Mouse (Mus musculus): Measurements from ENCODE around the gene Krtap26-1. TPM values are rescaled to one million over a fixed set of nuclear protein-coding genes. Genes with fewer than 3 reads are reported as not detected.

Krtap26-1 gene
- polyA plus RNA-seq, 1 experiment, result not detected

GRCm38 (mm10) chr16:88651952-88652351 lies 4.4 kb upstream of the Krtap26-1 start:
- Histone ChIP-seq H3K4me1 (ENCODE audit: control insufficient read depth, insufficient read depth, low read length) (no peaks in the 10 kb centered on the region), H3K4me3 (ENCODE audit: low read depth, low read length) (no peak overlapping the region), H3K27ac (ENCODE audit: insufficient read depth, low read length) (no peak overlapping the region), H3K36me3 (ENCODE audit: control insufficient read depth, insufficient read depth, low read length, poor library complexity, severe bottlenecking) (no peaks in the 10 kb centered on the region), H3K27me3 (ENCODE audit: control insufficient read depth, insufficient read depth, low read length, poor library complexity, severe bottlenecking) (no peaks in the 10 kb centered on the region), H3K9ac (ENCODE audit: low read depth, poor library complexity, severe bottlenecking) (no peak overlapping the region), H3K9me3 (replicated peaks; ENCODE audit: control insufficient read depth, insufficient read depth, low read length, poor library complexity, severe bottlenecking) (no peaks in the 10 kb centered on the region)
- TF ChIP-seq EP300 (IDR thresholded peaks at IDR 0.05; ENCODE audit: insufficient read depth, low read depth, low read length) (no peak), CTCF (IDR thresholded peaks at IDR 0.05; ENCODE audit: low read depth, low read length) (no peak), POLR2A (IDR thresholded peaks at IDR 0.05; ENCODE audit: insufficient read depth, low read length) (no peak)

- Histone ChIP-seq H3K27me3 (ENCODE audit: control insufficient read depth, insufficient read depth, low read length, poor library complexity, severe bottlenecking) (no peaks in the 10 kb centered on the region), H3K4me3 (ENCODE audit: low read depth, low read length) (no peak overlapping the region)
These were observed 3.5 kb upstream of the Krtap26-1 start for GRCm38 (mm10) chr16:88651082-88651481.

DNA sequence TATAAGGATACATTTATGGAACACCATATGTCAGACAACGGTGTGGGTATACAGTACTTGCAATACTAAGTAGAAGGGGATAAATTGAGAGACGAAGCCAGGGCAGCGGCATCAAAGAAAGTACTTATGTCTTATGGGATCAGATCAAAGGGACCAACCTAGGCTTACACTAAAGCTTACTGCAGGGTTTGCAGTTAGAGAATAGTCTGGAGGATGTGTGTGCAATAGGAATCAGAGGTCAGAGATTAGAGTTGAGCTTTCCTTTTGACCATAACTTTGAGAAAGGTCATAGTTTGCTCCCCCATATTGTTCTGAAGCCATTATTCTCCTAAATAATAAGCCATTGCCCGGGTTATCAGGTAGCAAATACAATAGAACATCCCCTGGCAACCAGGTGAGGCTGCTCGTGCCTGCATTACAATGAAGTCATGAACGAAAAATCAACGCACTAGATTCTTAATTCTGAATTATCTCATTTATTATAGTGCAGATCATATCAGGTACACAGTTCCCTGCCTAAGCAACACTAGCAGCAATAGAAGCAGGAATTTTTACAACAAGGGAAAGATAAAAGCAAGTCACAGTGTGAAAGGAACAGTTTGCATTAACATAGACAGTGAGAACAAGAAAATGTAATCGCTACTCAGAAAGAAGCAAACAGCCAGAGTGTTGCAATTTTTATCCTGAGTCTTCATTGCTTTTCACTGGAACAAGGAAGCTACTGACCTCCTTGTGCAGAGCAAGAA lies 1.1 kb downstream of the Krtap26-1 start:
- Histone ChIP-seq H3K9ac (ENCODE audit: low read depth, poor library complexity, severe bottlenecking) (no peak overlapping the region), H3K36me3 (ENCODE audit: control insufficient read depth, insufficient read depth, low read length, poor library complexity, severe bottlenecking) (no peaks in the 10 kb centered on the region), H3K27ac (ENCODE audit: insufficient read depth, low read length) (no peak overlapping the region), H3K9me3 (replicated peaks; ENCODE audit: control insufficient read depth, insufficient read depth, low read length, poor library complexity, severe bottlenecking) (no peaks in the 10 kb centered on the region), H3K27me3 (ENCODE audit: control insufficient read depth, insufficient read depth, low read length, poor library complexity, severe bottlenecking) (no peaks in the 10 kb centered on the region), H3K4me1 (ENCODE audit: control insufficient read depth, insufficient read depth, low read length) (no peaks in the 10 kb centered on the region), H3K4me3 (ENCODE audit: low read depth, low read length) (no peak overlapping the region)
- TF ChIP-seq EP300 (IDR thresholded peaks at IDR 0.05; ENCODE audit: insufficient read depth, low read depth, low read length), result no peak
- no peak for TF ChIP-seq CTCF (IDR thresholded peaks at IDR 0.05; ENCODE audit: low read depth, low read length)
- no peak for TF ChIP-seq POLR2A (IDR thresholded peaks at IDR 0.05; ENCODE audit: insufficient read depth, low read length)

More at GRCm38 (mm10) chr16:88651082-88651481, 3.5 kb upstream of the Krtap26-1 start:
- Histone ChIP-seq H3K27ac (ENCODE audit: insufficient read depth, low read length) (no peak overlapping the region), H3K36me3 (ENCODE audit: control insufficient read depth, insufficient read depth, low read length, poor library complexity, severe bottlenecking) (no peaks in the 10 kb centered on the region), H3K9me3 (replicated peaks; ENCODE audit: control insufficient read depth, insufficient read depth, low read length, poor library complexity, severe bottlenecking) (no peaks in the 10 kb centered on the region), H3K4me1 (ENCODE audit: control insufficient read depth, insufficient read depth, low read length) (no peaks in the 10 kb centered on the region), H3K9ac (ENCODE audit: low read depth, poor library complexity, severe bottlenecking) (no peak overlapping the region)
- TF ChIP-seq EP300 (IDR thresholded peaks at IDR 0.05; ENCODE audit: insufficient read depth, low read depth, low read length), result no peak
- TF ChIP-seq CTCF (IDR thresholded peaks at IDR 0.05; ENCODE audit: low read depth, low read length), result no peak
- no peak for TF ChIP-seq POLR2A (IDR thresholded peaks at IDR 0.05; ENCODE audit: insufficient read depth, low read length)

- H3K9me3 ChIP-seq (replicated peaks; ENCODE audit: control insufficient read depth, insufficient read depth, low read length, poor library complexity, severe bottlenecking), result no peaks in the 10 kb centered on the region
- no peak overlapping the region for H3K9ac ChIP-seq (ENCODE audit: low read depth, poor library complexity, severe bottlenecking)
- no peaks in the 10 kb centered on the region; the same call in 1 of the 2 replicates for H3K27me3 ChIP-seq (ENCODE audit: control insufficient read depth, insufficient read depth, low read length, poor library complexity, severe bottlenecking)
- TF ChIP-seq EP300 (IDR thresholded peaks at IDR 0.05; ENCODE audit: insufficient read depth, low read depth, low read length), result no peak
- no peak for TF ChIP-seq CTCF (IDR thresholded peaks at IDR 0.05; ENCODE audit: low read depth, low read length)
- TF ChIP-seq POLR2A (IDR thresholded peaks at IDR 0.05; ENCODE audit: insufficient read depth, low read length), result no peak
- H3K36me3 ChIP-seq (ENCODE audit: control insufficient read depth, insufficient read depth, low read length, poor library complexity, severe bottlenecking), result no peaks in the 10 kb centered on the region
- no peak overlapping the region for H3K27ac ChIP-seq (ENCODE audit: insufficient read depth, low read length)
- no peaks in the 10 kb centered on the region for H3K4me1 ChIP-seq (ENCODE audit: control insufficient read depth, insufficient read depth, low read length)
- H3K4me3 ChIP-seq (ENCODE audit: low read depth, low read length), result no peak overlapping the region
These were observed 7.5 kb downstream of the Krtap26-1 start for GRCm38 (mm10) chr16:88640053-88640452.

DNA sequence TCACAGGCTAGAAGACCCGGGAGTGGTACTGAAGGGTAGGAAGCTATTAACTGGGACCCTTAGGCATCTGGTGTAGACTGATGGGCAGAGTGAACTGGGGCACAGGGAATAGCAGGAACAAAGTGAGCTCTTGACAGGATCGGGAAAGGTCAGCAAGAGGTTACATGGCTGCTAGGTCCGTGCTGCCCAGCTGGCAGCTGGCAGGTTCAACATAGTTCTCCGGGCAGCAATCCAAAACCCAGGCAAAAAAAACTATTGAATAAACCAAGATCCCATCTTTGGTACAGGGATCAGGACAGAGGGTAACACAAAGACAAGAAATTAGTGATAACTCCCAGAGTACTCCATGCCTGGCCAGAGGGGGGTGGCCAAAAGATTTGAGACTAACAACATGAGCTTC lies 12.5 kb downstream of the Krtap26-1 start:
- H3K9me3 ChIP-seq (replicated peaks; ENCODE audit: control insufficient read depth, insufficient read depth, low read length, poor library complexity, severe bottlenecking), result no peaks in the 10 kb centered on the region
- no peaks in the 10 kb centered on the region for H3K4me1 ChIP-seq (ENCODE audit: control insufficient read depth, insufficient read depth, low read length)

GRCm38 (mm10) chr16:88631474-88631873 lies 16.1 kb downstream of the Krtap26-1 start:
- no peaks in the 10 kb centered on the region; the same call in 1 of the 2 replicates for H3K27me3 ChIP-seq (ENCODE audit: control insufficient read depth, insufficient read depth, low read length, poor library complexity, severe bottlenecking)
- no peak overlapping the region for H3K4me3 ChIP-seq (ENCODE audit: low read depth, low read length)
- TF ChIP-seq EP300 (IDR thresholded peaks at IDR 0.05; ENCODE audit: insufficient read depth, low read depth, low read length), result no peak
- no peaks in the 10 kb centered on the region for H3K4me1 ChIP-seq (ENCODE audit: control insufficient read depth, insufficient read depth, low read length)
- H3K27ac ChIP-seq (ENCODE audit: insufficient read depth, low read length), result no peak overlapping the region
- H3K36me3 ChIP-seq (ENCODE audit: control insufficient read depth, insufficient read depth, low read length, poor library complexity, severe bottlenecking), result no peaks in the 10 kb centered on the region
- H3K9me3 ChIP-seq (replicated peaks; ENCODE audit: control insufficient read depth, insufficient read depth, low read length, poor library complexity, severe bottlenecking), result no peaks in the 10 kb centered on the region
- H3K9ac ChIP-seq (ENCODE audit: low read depth, poor library complexity, severe bottlenecking), result no peak overlapping the region

More for the DNA sequence above, 12.5 kb downstream of the Krtap26-1 start:
- no peak for TF ChIP-seq EP300 (IDR thresholded peaks at IDR 0.05; ENCODE audit: insufficient read depth, low read depth, low read length)
- TF ChIP-seq CTCF (IDR thresholded peaks at IDR 0.05; ENCODE audit: low read depth, low read length), result no peak
- no peak for TF ChIP-seq POLR2A (IDR thresholded peaks at IDR 0.05; ENCODE audit: insufficient read depth, low read length)
- no peaks in the 10 kb centered on the region for H3K36me3 ChIP-seq (ENCODE audit: control insufficient read depth, insufficient read depth, low read length, poor library complexity, severe bottlenecking)
- no peak overlapping the region for H3K27ac ChIP-seq (ENCODE audit: insufficient read depth, low read length)
- H3K4me3 ChIP-seq (ENCODE audit: low read depth, low read length), result no peak overlapping the region
- no peak overlapping the region for H3K9ac ChIP-seq (ENCODE audit: low read depth, poor library complexity, severe bottlenecking)
- H3K27me3 ChIP-seq (ENCODE audit: control insufficient read depth, insufficient read depth, low read length, poor library complexity, severe bottlenecking), result no peaks in the 10 kb centered on the region; the same call in 1 of the 2 replicates

Measured in ES-Bruce4 (cell line).